Mouse (Mus musculus): Measurements from ENCODE around the gene Pklr.

GRCm38 (mm10) chr3:89113058-89113457 lies 22.9 kb upstream of the Pklr start:
- TF ChIP-seq CTCF (IDR thresholded peaks at IDR 0.05; ENCODE audit: low read depth) = no peak
- TF ChIP-seq EP300 (IDR thresholded peaks at IDR 0.05; ENCODE audit: low read depth) = no peak
